Mouse (Mus musculus) MN1 (cell line): Measurements from ENCODE around the gene Hipk1.
"Not testable (repeated sequence)": the region's sequence is repeated elsewhere in the genome, so short reads cannot be mapped to it uniquely, and the experiment has no call there.

ENCODE experiments used
- DNase-seq: peaks from one replicate; pipeline ENCODE4 v3.0.0-alpha.2; 2016; ENCODE audit warnings: low spot score

The Hipk1 gene

GRCm38 (mm10) chr3:103792566-103792965 lies 1.2 kb upstream of the Hipk1 start:
- DNase-seq, result no peak

GRCm38 (mm10) chr3:103792111-103792406 lies 696 bp upstream of the Hipk1 start:
- not testable (repeated sequence) for DNase-seq

GRCm38 (mm10) chr3:103790346-103791145 lies 817 bp downstream of the Hipk1 start:
- peak; percentile 51 for DNase-seq

DNA sequence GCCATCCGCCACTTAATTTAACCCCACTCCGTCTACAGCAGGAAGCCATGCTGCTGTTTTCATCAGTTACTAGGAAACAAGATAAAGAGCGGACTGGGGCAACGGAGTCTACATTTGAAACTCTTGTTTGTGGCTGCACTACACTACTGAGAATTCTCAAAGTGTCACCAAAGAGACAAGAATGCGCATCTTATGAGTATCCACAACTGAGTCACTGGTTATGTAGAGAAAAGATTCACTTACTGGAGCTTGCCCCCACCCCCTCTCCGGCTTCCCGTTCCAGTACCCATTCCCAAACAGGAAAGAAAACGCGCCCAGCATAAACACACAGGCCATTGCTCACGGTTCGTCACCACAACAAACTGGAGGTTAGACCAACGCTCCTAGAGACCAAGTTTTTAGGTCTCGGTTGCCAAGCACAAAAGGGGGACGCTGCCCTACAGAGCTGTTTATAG lies 1.4 kb downstream of the Hipk1 start:
- DNase-seq, result peak; percentile 64

GRCm38 (mm10) chr3:103789096-103789495 lies 2.3 kb downstream of the Hipk1 start:
- no peak for DNase-seq

DNA sequence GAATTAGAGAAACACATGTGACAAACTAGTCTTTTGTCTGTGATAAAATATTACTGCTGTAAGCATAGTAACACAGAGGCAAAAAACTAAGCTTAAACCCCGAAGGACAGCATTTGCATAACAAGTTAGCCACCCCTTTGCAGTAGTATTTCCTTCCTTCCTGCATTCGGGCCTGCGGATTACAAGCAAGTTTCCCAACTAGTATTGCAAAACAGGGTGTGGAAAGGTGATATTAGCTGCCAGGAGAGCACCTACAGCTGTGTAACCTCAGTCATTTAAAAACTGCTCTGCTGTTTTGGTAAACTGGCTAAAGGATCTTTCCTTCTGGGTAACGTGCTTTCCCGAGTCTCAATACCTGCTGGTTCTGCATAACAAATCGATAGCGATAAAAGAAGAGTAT lies 4.1 kb downstream of the Hipk1 start:
- DNase-seq, result no peak

GRCm38 (mm10) chr3:103782844-103783609 lies 8.3 kb downstream of the Hipk1 start:
- DNase-seq, result no peak

GRCm38 (mm10) chr3:103780777-103781176 lies 10.6 kb downstream of the Hipk1 start:
- no peak for DNase-seq

- no peak for DNase-seq
Measured at GRCm38 (mm10) chr3:103780271-103780670, 11.1 kb downstream of the Hipk1 start.

DNA sequence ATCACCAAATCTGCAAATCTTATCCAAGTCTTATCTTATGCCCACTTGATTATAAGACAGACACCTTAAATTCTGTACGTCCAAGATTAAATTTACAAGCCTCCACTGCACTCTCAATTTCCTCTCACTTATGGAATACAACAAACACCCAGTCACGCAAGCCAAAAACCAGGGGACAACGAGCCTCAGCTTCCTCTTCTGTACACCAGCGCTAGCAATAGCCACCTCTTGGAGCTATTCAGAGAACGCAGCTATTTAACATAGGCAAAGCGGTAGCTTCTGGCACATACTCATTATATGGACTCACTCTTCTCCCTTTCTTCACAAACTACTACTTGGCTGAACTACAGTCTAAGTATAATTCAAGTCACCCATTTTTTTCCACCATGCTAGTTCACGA lies 12.2 kb downstream of the Hipk1 start:
- no peak for DNase-seq

GRCm38 (mm10) chr3:103778660-103779059 lies 12.7 kb downstream of the Hipk1 start:
- no peak for DNase-seq

DNA sequence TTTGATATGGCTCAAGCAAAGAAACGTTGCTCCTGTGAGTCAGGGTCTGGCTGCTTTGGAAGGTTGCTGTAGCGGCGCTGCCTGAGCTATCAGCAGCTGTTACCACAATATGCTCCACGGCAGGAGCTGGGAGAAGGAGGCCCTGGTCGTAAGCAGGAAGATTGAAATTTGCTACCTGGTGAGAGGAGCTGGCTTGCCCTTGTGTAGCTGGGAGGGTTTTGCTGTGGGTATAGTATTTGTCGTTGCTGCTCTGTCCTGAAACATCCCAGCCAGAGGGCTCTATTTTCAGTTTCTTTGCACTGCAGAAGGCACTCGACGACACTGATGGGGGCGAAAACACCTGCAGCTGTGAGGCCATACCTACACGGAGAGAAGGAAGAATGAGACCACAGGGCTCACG lies 13.4 kb downstream of the Hipk1 start:
- no peak for DNase-seq

DNA sequence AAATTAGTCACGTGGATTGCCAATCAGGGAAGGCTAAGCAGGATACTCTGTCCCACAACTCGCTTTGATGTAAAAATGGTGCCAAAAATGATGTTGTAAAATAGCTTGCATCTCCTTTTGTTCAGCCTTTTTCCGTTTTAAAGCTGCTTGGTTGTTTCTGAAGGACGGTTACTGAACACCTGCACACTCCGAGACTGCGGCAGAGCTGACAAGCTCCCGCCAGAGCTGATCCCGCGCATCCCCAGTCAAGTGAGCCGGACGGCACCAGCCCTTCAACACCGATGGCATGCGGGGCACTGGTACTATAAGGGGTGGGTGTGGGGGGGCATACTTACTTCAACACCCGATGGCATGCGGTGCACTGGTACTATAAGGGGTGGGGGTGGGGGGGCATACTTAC lies 17.4 kb downstream of the Hipk1 start:
- DNase-seq, result no peak

DNA sequence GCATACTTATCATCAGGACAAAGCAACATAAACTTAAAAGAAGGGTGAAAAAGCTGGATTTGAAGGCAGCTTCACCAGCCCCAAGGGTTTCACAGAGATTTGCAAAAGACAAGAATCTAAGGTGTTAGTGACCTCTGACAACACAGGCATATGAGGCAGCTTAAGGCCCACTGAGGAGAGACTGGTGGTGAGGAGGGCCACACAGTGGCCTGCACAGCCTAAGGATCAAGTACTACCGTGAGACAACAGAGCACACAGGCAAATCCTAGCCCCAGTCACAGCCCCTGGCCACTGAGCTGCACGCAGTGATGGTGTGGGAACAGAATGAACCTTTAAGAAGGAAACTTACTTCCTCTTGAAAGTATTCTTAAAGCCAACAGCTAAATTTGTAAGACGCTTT lies 17.9 kb downstream of the Hipk1 start:
- no peak for DNase-seq

- DNase-seq, result no peak
Measured at GRCm38 (mm10) chr3:103772846-103773245, 18.5 kb downstream of the Hipk1 start.

DNA sequence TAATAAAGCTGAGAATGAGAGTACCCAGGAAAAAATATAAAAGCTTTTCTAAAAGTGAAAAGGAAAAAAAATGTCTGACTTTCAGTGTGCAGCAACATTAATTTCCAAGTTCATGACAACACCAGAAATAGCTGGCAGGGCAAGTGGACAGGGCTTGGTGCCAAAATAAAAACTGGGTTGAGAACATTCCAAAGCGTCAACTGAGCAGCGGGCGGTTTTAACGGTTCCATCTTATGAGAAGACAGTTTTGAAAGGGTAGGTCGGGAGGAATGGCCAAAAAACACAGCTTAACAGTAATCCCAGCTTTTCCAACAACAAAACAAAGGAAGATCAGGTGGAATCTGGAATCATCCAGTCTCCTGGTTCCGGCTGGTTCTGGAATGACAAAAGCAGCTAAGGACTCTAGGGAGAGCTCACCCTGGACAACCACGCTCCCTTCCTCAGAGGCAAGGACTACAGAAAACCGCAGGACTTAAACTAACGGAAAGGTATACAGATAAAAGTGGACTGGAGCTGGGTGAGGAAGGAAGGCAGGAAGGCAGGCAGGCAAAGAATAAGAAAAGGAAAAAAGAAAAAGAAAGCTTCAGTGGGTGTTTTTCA lies 19.7 kb downstream of the Hipk1 start:
- no peak for DNase-seq

DNA sequence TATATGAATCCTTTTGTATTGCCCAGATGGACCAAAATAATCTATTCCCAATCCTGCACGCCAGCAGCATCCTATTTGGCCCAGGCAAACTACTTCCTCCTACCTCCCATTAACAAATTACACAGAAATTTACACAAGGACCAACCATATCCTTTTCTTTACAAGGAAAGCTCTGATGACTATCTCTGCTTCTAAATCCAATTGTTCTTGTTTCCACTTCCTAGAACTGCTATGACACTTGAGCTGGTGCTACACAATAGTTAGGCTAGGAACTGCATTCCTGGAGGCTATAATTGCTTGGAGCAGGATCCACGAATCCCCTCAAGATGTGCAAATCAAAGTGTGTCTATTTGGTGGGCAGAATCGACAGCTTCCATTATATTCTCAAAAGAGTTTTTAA lies 24.6 kb downstream of the Hipk1 start:
- DNase-seq, result no peak

DNA sequence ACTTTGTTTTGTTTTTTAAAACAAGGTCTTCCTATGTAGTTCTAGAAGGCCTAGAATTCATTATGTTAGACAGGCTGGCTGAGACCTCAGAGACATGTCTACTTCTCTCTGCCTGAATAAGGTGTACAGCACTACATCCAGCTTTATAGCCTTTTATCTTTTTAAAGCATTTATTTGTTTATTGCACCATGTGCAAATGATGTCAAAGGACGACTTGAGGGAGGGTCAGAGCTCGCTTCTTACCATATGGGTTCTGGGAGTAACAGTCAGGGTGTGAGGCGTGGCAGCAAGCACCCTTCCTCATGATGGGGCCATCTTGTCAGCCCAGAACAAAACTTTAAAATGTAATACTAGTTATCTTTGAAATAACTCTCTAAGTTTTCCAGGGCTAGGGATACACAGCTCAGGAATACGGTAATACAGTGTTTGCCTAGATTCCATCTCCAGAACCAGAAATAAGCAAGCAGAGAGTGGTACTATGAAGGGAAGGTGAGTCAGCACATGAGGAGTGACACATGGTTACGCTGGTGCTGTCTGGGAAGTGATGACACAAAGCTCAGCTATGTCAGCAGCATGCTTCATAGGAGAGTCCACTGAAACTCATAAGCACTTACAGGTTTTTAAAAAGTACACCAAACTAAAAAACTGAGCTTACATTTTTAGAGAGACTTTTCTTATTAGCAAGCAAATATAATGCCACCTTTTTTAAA lies 31.9 kb downstream of the Hipk1 start:
- DNase-seq, result peak; percentile 20

GRCm38 (mm10) chr3:103758456-103758855 lies 32.9 kb downstream of the Hipk1 start:
- no peak for DNase-seq

DNA sequence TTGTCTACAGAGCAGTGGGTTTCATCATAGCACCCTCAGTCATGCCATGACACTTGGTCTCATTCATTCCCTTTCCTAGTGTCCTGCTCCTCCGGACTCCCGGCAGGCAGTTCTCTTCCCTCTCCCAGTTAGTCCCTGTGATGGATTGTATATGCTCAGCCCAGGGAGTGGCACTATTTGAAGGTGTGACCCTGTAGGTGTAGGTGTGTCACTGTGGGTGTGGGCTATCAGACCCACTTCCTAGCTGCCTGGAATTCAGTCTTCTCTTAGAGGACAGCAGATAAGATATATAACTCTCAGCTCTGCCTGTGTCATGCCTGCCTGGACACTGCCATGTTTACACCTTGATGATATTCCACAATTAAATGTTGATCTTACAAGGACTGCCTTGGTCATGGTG lies 34.4 kb downstream of the Hipk1 start:
- DNase-seq, result no peak

DNA sequence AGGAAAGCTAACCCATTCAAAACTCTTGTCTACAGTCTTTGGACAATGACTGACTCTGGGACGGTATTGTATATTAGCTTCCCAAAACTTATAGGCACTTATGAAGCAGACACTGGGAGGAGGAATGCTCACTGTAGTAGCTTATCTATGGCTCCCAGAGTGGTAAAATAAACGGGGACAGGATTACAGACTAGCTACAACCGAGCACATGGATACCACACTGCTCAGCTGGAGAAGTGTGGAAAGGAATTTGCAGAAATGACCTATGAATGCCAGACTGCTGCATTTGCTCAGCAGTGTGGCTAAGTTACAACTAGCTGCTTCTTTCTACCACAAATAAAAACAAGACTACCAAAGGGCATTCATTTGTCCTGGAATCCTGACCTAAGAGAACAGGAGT lies 36.0 kb downstream of the Hipk1 start:
- DNase-seq, result no peak

- DNase-seq, result no peak
Measured at GRCm38 (mm10) chr3:103751558-103751957, 39.8 kb downstream of the Hipk1 start.

GRCm38 (mm10) chr3:103746711-103747110 lies 44.7 kb downstream of the Hipk1 start:
- DNase-seq, result no peak
